Mouse (Mus musculus): ENCODE results near the gene Fgfrl1.

DNA sequence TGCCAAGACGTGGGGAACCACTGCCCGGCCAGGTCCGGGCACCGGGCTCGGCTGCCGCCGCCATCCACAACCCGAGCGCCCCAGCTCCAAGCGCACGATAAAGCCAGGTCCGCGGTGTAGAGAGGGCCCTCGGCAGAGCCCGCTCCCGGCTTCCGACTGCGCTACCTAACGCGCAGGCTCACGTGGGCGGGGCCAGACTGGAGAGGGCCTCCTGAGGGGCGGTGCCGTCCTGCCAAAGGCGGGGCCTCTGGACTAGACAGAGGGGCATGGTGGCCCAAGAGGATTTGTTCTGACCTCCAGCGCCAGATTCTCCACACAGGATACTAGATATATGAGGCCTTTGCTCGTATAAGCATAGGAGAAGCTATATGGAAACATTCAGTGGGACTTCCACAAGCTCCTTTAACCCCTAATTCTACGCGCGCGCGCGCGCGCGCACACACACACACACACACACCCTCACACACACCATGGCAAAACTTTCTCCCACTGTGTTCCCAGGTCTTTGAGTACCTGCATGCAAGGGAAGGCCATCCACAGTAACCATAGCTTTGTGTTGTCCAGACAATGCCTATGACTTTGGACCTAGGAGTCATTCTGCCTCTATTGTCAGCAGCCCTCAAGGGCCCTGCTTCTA is 31.4 kb upstream of the Fgfrl1 start:
- TF ChIP-seq POLR2A (IDR thresholded peaks at IDR 0.05; ENCODE audit: insufficient read length, low read depth) (peak; percentile 61), USF1 (IDR thresholded peaks at IDR 0.05; ENCODE audit: low read depth) (no peak), POLR2AphosphoS2 (IDR thresholded peaks at IDR 0.05; ENCODE audit: insufficient read length, low read depth) (peak; percentile 58)

Measured in myocyte (in vitro differentiated cells).